Mouse (Mus musculus): ENCODE measurements around the gene Cfap58. TPM values are rescaled to one million over a fixed set of nuclear protein-coding genes. Genes with fewer than 3 reads are reported as not detected.

Cfap58 gene
- polyA plus RNA-seq, 1 experiment: not detected

DNA sequence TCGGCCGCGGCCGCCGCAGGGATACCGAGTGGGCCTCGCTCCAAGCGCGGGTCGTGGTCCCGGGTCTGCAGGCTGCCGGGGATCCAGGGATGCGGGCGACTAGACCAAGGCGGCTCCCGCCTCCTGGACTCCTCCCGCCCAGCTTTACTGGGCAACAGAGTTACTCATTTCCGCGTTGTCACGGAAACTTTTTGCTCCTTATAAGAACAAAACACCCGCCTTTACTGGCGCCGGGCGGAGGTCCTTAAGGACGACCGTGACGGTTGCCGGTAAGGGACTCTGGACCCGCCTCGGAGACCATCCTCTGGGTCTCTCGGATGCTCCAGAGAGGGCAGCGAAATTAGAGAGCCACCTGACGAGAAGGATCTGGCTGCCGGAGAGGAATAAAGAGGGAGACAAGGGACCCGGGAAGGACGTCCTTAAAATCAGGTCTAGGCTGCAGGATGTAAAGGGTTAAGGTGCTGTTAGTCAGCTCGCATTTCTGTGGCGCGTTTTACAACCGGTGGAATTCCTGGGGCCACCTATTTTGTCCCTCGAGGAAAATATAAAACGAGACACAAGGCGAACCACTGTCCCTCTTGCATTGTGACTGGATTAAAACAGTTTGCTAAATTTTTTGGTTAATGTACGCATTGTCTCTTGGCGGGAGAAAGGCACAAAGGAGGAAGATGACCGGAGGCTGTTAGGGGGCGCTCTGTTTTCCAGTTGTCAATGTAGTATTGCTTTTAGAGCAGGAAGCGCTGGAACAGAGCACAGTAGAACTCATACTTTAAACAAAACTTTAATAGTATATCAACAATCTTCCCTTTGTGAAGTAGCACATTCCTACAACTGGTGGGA is 18.1 kb upstream of the Cfap58 start, which contains the start of the genes Cfap43 and Itprip:
Gene Cfap43, minus strand, starts transcription at position 162 of the 840 bp plus-strand sequence.
Gene Itprip, minus strand, starts transcription at position 174 of the 840 bp plus-strand sequence.
- Histone ChIP-seq H3K27ac (ENCODE audit: control insufficient read depth, insufficient read depth, low read depth, low read length, poor library complexity) (peak within 1 kb of the TSS; percentile 98), H3K4me1 (ENCODE audit: control insufficient read depth, insufficient read depth, low read length) (peaks cover 4% of the 10 kb centered on the region; the same call in 1 of the 2 replicates), H3K4me3 (replicated peaks; ENCODE audit: control insufficient read depth, low read depth, low read length) (peak within 1 kb of the TSS; percentile 94)
- under 1% methylated on average over 48 of the region's 48 CpGs for WGBS
- peak; percentile 18; the same call in 1 of the 2 replicates for TF ChIP-seq CTCF (IDR thresholded peaks at IDR 0.05; ENCODE audit: control insufficient read depth, insufficient read depth, low read length)
- TF ChIP-seq POLR2A (IDR thresholded peaks at IDR 0.05; ENCODE audit: borderline replicate concordance, control insufficient read depth, low read depth, low read length): peak; percentile 74; the same call in 1 of the 2 replicates

DNA sequence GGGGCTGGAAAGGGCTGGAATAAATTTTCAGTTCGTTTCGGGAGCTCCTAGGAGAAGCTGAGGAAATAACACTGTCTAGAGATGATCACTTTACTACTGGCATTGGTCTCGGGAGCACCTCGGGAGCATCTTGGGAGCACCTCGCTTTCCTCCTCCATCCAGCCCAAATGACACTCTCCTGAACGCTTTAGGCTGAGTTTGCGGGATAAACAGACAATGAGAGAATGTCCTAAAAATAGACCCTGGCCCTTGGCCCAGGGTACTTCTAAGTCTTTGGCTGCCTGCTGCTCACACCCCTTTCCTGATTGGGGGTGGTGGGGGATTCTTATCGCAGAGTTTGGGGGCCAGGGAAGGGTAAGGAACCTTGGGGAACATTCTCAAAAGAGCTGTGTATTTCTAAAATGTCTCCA is 17.5 kb upstream of the Cfap58 start:
- H3K4me1 ChIP-seq (ENCODE audit: control insufficient read depth, insufficient read depth, low read length): peaks cover 3% of the 10 kb centered on the region; the same call in 1 of the 2 replicates
- peak overlapping the region; percentile 98 for H3K27ac ChIP-seq (ENCODE audit: control insufficient read depth, insufficient read depth, low read depth, low read length, poor library complexity)
- TF ChIP-seq POLR2A (IDR thresholded peaks at IDR 0.05; ENCODE audit: borderline replicate concordance, control insufficient read depth, low read depth, low read length): no peak
- no peak for TF ChIP-seq CTCF (IDR thresholded peaks at IDR 0.05; ENCODE audit: control insufficient read depth, insufficient read depth, low read length)
- H3K4me3 ChIP-seq (replicated peaks; ENCODE audit: control insufficient read depth, low read depth, low read length): peak overlapping the region; percentile 53
- 2% methylated on average over 8 of the region's 8 CpGs for WGBS

DNA sequence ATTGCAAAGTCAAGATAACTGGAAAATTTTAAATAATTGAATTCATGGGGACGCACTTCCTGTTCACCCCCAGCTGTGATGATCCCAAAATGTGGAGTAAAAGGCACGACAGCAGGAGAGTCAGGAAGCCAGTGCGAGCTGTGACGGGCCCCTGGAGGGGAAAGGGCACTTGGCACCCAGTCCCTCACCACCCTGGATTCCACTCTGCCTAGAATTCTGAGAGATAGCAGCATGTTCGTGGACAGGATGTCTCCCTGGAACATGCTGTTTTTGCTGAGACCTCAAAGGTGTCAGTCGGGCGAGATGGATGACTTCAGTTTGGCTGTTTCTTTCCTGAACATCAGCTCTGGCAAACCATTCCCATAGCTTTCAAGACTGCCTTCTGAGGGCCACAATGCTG is 11.7 kb upstream of the Cfap58 start:
- no peak overlapping the region for H3K4me3 ChIP-seq (replicated peaks; ENCODE audit: control insufficient read depth, low read depth, low read length)

DNA sequence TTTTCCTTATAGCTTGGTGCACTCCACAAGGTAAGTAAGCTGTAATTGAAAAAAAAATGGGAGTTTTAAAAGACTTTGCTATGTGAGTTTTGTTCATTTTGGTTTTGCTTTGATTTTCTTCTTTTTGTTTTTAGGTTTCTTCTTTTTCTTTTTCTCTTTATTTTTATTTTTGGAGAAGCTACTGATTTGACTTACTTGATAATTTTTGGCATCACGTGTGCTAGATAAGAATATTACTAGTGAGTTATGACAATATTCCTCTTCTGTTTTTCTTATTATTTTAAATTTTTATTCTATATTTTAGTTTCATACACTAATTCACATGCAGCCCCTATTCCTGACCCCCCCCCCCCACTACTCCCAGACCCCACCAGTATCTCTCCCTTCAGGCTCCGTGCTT is 10.4 kb upstream of the Cfap58 start:
- TF ChIP-seq CTCF (IDR thresholded peaks at IDR 0.05; ENCODE audit: control insufficient read depth, insufficient read depth, low read length) (no peak), POLR2A (IDR thresholded peaks at IDR 0.05; ENCODE audit: borderline replicate concordance, control insufficient read depth, low read depth, low read length) (no peak)
- 54% methylated on average over 2 of the region's 2 CpGs for WGBS
- Histone ChIP-seq H3K4me1 (ENCODE audit: control insufficient read depth, insufficient read depth, low read length) (peaks cover 1% of the 10 kb centered on the region; the same call in 1 of the 2 replicates), H3K4me3 (replicated peaks; ENCODE audit: control insufficient read depth, low read depth, low read length) (no peak overlapping the region), H3K27ac (ENCODE audit: control insufficient read depth, insufficient read depth, low read depth, low read length, poor library complexity) (no peak overlapping the region)

More for the DNA sequence above, 11.7 kb upstream of the Cfap58 start:
- H3K27ac ChIP-seq (ENCODE audit: control insufficient read depth, insufficient read depth, low read depth, low read length, poor library complexity): no peak overlapping the region
- H3K4me1 ChIP-seq (ENCODE audit: control insufficient read depth, insufficient read depth, low read length): peaks cover 1% of the 10 kb centered on the region; the same call in 1 of the 2 replicates
- TF ChIP-seq CTCF (IDR thresholded peaks at IDR 0.05; ENCODE audit: control insufficient read depth, insufficient read depth, low read length): no peak
- TF ChIP-seq POLR2A (IDR thresholded peaks at IDR 0.05; ENCODE audit: borderline replicate concordance, control insufficient read depth, low read depth, low read length): no peak
- 75% methylated on average over 7 of the region's 7 CpGs for WGBS

DNA sequence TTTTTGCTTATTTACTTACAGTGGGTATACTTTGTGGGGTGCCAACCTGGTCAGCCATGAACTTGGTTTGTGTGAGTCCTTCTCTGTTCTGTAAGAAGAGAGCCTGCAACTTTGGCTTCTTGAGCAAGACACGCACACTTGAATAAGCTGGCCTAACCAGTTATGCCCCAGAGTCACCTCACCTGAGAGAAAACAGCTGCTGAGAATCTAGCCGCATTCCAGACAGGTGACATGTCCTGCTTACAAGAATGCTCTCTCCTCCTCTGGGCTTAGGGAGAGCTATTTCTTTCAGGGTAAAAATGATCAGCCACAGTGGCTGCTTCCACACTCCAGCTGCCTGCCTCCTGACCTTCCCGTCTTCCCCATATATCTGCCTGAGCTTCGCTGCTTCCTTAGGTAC is 8.4 kb upstream of the Cfap58 start:
- 92% methylated on average over 4 of the region's 4 CpGs for WGBS
- H3K27ac ChIP-seq (ENCODE audit: control insufficient read depth, insufficient read depth, low read depth, low read length, poor library complexity): no peak overlapping the region
- H3K4me3 ChIP-seq (replicated peaks; ENCODE audit: control insufficient read depth, low read depth, low read length): no peak overlapping the region
- TF ChIP-seq POLR2A (IDR thresholded peaks at IDR 0.05; ENCODE audit: borderline replicate concordance, control insufficient read depth, low read depth, low read length): no peak
- no peak for TF ChIP-seq CTCF (IDR thresholded peaks at IDR 0.05; ENCODE audit: control insufficient read depth, insufficient read depth, low read length)
- H3K4me1 ChIP-seq (ENCODE audit: control insufficient read depth, insufficient read depth, low read length): peaks cover 1% of the 10 kb centered on the region; the same call in 1 of the 2 replicates

DNA sequence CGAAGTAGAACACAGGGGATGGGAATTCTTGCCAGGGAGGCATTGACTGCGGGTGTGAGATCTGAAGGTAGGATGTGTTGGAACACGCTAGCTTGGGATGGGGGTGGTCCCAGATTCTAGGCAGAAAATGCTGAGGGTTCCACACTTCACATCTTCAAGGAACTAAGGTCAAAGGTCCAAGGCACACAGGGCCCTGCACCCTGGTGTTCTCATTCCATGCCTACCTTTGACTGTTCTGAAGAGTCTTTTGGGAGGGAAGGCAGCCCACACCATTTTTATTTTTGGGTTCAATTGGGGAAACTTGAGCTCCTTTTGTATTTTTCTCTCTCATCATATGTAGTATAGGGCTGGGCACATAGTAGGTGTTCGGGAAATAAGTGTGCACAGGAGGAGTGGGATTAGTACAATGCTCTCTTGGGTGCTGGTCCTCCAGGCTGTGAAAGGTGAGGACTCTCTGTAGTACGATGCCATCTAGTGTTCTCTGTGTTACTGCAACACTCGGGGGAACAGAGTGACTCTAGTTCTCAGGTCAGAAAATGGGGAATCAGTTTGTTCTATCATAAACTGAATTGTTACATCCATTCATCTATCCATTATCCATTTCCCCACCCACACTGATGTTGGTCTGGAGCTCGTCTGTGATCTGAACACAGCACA is 5.4 kb upstream of the Cfap58 start:
- H3K4me3 ChIP-seq (replicated peaks; ENCODE audit: control insufficient read depth, low read depth, low read length): no peak overlapping the region
- H3K4me1 ChIP-seq (ENCODE audit: control insufficient read depth, insufficient read depth, low read length): peaks cover 2% of the 10 kb centered on the region; the same call in 1 of the 2 replicates
- H3K27ac ChIP-seq (ENCODE audit: control insufficient read depth, insufficient read depth, low read depth, low read length, poor library complexity): no peak overlapping the region
- WGBS: 35% methylated on average over 7 of the region's 7 CpGs
- TF ChIP-seq CTCF (IDR thresholded peaks at IDR 0.05; ENCODE audit: control insufficient read depth, insufficient read depth, low read length) (peak; percentile 75), POLR2A (IDR thresholded peaks at IDR 0.05; ENCODE audit: borderline replicate concordance, control insufficient read depth, low read depth, low read length) (no peak)

DNA sequence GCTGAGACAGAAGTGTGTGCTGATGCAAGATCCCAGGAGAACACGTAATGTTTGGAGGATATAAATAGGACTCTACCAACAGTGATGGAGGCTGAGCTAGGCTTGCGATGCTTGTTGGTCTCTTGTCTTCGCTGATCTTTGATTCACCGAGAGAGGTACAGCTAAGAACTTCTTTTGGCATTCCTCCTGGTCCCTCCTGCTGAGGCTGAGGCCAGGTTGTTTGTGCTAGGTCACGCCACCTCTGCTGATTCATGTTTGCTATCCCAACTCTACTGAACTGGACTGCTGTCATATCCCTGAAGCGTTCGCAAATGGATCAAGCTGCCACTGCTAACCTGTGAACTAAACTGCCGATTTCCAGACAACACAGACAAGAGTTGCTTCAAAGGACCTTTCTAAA is 3.3 kb upstream of the Cfap58 start:
- TF ChIP-seq CTCF (IDR thresholded peaks at IDR 0.05; ENCODE audit: control insufficient read depth, insufficient read depth, low read length) (no peak), POLR2A (IDR thresholded peaks at IDR 0.05; ENCODE audit: borderline replicate concordance, control insufficient read depth, low read depth, low read length) (no peak)
- no peak overlapping the region for H3K27ac ChIP-seq (ENCODE audit: control insufficient read depth, insufficient read depth, low read depth, low read length, poor library complexity)
- H3K4me3 ChIP-seq (replicated peaks; ENCODE audit: control insufficient read depth, low read depth, low read length): no peak overlapping the region

More for the DNA sequence above, 3.3 kb upstream of the Cfap58 start:
- peaks cover 3% of the 10 kb centered on the region; the same call in 1 of the 2 replicates for H3K4me1 ChIP-seq (ENCODE audit: control insufficient read depth, insufficient read depth, low read length)
- WGBS: 85% methylated on average over 8 of the region's 8 CpGs
